Mouse (Mus musculus): ENCODE data around the gene Cul1.

DNA sequence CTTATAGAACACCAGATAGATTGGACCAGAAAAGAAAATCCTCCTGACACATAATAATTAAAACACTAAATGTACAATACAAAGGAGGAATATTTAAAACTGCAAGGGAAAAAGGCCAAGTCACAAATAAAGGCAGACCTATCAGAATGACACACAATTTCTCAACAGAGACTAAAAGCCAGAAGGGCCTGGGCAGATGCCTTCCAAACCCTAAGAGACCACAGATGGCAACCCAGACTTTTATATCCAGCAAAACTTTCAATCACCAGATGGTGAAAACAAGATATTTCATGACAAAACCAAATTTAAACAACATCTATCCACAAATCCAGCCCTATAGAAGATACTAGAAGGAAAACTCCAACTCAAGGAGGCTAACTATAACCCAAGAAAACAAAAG lies 33.0 kb upstream of the Cul1 start:
- TF ChIP-seq GATA1 (IDR thresholded peaks at IDR 0.05; ENCODE audit: low read length) = no peak
- TF ChIP-seq TAL1 (IDR thresholded peaks at IDR 0.05; ENCODE audit: low read length) = no peak
